Mouse (Mus musculus): Measurements from ENCODE around the gene Ppp1r13l.

DNA sequence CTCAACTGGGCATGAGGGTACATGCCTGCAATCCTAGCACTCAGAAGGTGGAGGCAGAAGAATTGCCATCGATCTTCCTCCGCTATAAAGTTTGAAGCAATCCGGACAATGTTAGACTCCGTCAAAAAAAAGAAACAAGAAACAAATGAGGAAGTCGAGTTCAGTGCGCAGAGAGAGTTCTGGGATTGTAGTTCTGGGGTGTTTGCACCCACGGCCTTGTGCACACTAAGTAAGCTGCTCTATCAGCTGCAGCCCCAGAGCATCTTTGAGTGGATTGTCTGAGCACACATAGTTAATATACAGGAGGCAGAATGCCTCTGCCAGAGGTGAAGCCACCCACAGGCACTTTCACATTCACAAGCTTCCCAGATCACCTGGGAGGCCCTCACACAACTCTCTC is 40.9 kb upstream of the Ppp1r13l start:
- no peak for TF ChIP-seq CTCF (IDR thresholded peaks at IDR 0.05; ENCODE audit: low read depth, low read length)
- no peak for TF ChIP-seq POLR2A (IDR thresholded peaks at IDR 0.05; ENCODE audit: extremely low read depth, insufficient read depth, low read length)
